Mouse (Mus musculus): ENCODE results near the gene Olfr1283.
"Not testable (repeated sequence)": the region's sequence is repeated elsewhere in the genome, so short reads cannot be mapped to it uniquely, and the experiment has no call there.

The Olfr1283 gene

GRCm38 (mm10) chr2:111366490-111366889, at the start of gene Olfr1283:
Gene Olfr1283, plus strand, starts transcription at chr2:111366790.
- no peak for DNase-seq (ENCODE audit: low spot score)

- DNase-seq (ENCODE audit: low spot score), result no peak
These were observed 40.4 kb upstream of the Olfr1283 start, which contains the start of gene Olfr1281 for GRCm38 (mm10) chr2:111326220-111326619. Gene Olfr1281, plus strand, starts transcription at chr2:111326520.

- DNase-seq (ENCODE audit: low spot score), result not testable (repeated sequence)
These were observed 32.9 kb upstream of the Olfr1283 start for GRCm38 (mm10) chr2:111333721-111334120.

- DNase-seq (ENCODE audit: low spot score), result no peak
These were observed 30.6 kb upstream of the Olfr1283 start, which contains the start of gene Olfr1282 for GRCm38 (mm10) chr2:111335976-111336375. Gene Olfr1282, minus strand, starts transcription at chr2:111336076.

- DNase-seq (ENCODE audit: low spot score), result no peak
These were observed 8.6 kb downstream of the Olfr1283 start, which contains the start of gene Olfr1284 for GRCm38 (mm10) chr2:111375222-111375621. Gene Olfr1284, plus strand, starts transcription at chr2:111375522.
